Mouse (Mus musculus) skeletal muscle tissue, adult 2 months (tissue): ENCODE measurements around the gene Phactr2.
A peak's percentile ranks its signal among the peaks of the same experiment; 100 is the strongest.
"Not testable (repeated sequence)": the region's sequence is repeated elsewhere in the genome, so short reads cannot be mapped to it uniquely, and the experiment has no call there.

ENCODE experiments used
- DNase-seq: peaks from one replicate; pipeline ENCODE4 v3.0.0-alpha.2; 2012; ENCODE audit warnings: low read depth, low spot score

The Phactr2 gene

DNA sequence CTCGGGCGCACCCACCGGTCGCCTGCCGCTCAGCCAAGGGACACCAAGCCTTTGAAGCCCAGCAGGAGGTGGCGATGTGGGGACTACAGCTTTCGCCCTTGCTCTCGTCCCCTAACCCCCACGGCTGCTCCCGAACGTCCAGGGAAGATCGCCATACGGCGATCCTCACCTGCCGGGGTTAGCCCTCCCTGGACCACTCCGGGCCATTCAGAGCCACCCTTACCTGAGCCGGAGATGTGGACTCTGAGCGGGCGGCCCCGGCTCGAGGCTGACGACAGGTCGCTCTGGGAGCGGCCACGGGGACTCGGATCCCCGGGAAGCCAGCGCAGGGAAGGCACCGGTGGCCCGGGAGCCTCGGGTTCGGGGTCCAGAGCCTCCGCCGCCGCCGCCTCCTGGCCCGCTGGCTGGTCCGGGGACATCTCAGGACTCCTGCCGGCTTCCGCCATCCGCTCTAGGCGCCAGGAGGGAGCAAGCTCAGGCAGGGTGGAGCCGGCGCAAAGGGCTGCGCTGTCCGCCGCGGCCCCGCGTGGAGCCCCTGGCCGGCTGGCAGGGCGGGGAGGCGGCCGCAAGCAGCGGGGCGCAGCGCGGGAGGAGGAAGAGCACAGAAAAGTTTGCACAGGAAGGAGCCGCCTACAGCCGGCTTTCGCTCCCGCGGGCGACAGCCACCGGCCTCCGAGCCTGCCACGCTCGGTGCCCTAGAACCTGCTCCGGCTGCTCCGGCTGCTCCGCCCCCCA is at the start of gene Phactr2:
Gene Phactr2, minus strand, starts transcription at position 580 of the 735 bp plus-strand sequence.
- no peak for DNase-seq

GRCm38 (mm10) chr10:13521857-13522256 is 47.6 kb upstream of the Phactr2 start:
- DNase-seq = no peak

GRCm38 (mm10) chr10:13502371-13502770 is 28.2 kb upstream of the Phactr2 start:
- DNase-seq = no peak

DNA sequence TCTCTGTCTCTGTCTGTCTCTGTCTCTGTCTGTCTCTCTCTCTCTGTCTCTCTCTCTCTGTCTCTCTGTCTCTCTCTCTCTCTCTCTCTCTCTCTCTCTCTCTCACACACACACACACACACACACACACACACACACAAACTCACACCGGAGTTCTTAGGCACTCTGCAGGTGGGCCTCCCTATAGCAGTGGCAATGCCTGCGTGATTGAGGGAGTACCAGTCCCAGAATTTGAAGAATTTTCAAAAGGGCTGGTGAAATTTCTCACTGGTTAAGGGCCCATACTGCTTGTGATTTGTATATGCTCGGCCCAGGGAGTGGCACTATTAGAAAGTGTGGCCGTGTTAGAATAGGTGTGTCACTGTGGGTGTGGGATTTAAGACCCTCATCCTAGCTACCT is 27.3 kb upstream of the Phactr2 start:
- DNase-seq = not testable (repeated sequence)

- DNase-seq = peak; percentile 87
Measured at GRCm38 (mm10) chr10:13500938-13501496, 26.8 kb upstream of the Phactr2 start.

DNA sequence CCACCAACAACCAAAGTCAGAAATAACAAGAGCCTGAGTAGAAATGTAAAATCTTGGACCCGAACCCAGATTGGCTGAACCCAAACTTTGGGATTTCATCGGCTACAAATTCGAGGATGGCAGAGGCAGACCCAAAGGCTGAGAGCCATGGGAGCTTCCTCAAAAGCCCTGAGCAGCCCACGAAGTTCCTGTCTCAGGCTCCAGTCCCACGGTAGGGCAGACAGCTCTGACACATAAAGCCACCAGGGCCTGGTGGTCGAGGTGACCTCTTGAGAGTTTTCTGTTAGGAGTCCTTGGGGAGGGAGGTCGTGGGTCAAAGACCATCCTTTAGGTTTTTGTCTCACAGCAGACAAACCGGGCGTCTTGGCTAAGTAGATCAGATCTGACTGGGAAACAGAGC is 26.3 kb upstream of the Phactr2 start:
- DNase-seq = no peak

- DNase-seq = peak; percentile 11
Measured at GRCm38 (mm10) chr10:13499331-13499730, 25.1 kb upstream of the Phactr2 start, which contains the start of gene Fuca2. Gene Fuca2 (plus strand): TSS chr10:13499540.

- DNase-seq = no peak
Measured at GRCm38 (mm10) chr10:13496315-13496714, 22.1 kb upstream of the Phactr2 start.

- DNase-seq = no peak
Measured at GRCm38 (mm10) chr10:13493978-13494686, 19.9 kb upstream of the Phactr2 start.

GRCm38 (mm10) chr10:13489671-13490070 is 15.5 kb upstream of the Phactr2 start:
- DNase-seq = no peak

GRCm38 (mm10) chr10:13485958-13486357 is 11.7 kb upstream of the Phactr2 start:
- no peak for DNase-seq

DNA sequence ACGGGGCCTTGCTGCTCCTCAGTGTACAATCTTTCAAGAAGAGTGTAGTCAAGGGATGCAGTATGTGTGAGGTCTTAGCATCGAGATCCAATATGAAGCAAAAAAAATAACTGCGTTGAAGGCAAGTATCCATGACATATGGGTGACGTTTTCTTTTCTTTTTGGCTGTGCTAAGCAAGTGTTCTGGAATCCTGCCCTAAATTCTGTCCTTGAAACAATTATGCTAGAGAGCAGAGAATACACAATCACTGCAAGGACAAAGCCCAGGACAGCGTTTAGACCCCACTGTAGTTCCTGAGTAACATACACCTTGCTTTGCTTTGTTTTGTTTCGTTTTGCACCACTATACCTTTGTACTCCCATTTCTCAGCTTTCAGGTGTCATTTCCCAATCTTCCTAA is 5.1 kb upstream of the Phactr2 start:
- DNase-seq = no peak

- no peak for DNase-seq
Measured at GRCm38 (mm10) chr10:13475121-13475520, 909 bp upstream of the Phactr2 start.

GRCm38 (mm10) chr10:13474568-13474955 is 350 bp upstream of the Phactr2 start:
- DNase-seq = no peak

DNA sequence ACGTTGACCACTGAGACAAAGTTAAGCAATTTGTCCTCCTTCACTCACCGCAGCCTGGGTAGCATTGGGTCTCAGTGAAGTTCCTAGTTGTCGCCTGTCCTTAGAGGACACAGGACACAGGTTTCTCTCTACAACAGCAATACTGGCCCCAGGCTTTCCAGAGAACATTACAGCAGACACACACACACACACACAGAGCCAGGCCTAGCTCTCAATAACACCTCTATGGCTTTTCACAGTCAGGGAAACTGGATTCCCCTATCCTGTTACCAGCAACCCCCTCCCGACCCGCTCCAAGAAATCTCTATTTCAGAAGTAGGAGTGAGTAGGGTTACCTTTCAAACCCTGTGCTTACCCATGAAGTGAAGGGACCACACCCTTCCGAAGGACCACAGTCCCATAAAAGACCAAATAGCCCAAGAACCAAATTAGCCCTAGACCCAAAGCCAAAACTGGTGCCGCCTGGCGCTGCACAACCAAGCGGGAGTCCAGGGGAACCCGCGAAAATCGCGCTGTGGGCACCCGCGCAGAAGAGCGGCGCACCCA is 852 bp downstream of the Phactr2 start:
- no peak for DNase-seq

GRCm38 (mm10) chr10:13470236-13470635 is 4.0 kb downstream of the Phactr2 start:
- peak; percentile 5 for DNase-seq

- not testable (repeated sequence) for DNase-seq
Measured at GRCm38 (mm10) chr10:13468025-13468529, 6.1 kb downstream of the Phactr2 start.

DNA sequence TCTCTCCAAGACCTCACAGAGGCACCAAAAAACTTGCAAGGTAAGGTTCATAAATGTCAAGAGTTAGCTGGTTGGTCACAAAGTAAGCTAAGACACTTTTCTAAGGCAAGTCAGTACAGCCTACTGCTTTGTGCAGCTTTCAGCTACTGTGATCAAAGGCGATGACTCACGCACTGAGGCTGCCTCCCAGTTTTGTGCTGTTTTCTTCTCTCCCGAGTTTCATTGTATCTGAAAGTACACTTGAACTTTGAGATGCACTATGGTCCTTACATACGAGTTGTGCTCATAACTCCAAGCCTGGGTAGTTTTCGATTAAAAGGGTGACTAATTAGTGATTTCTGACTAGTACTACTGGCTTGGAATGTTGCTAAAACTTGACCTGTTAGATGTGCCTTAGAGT is 7.3 kb downstream of the Phactr2 start:
- DNase-seq = no peak

- not testable (repeated sequence) for DNase-seq
Measured at GRCm38 (mm10) chr10:13464295-13464694, 9.9 kb downstream of the Phactr2 start.

DNA sequence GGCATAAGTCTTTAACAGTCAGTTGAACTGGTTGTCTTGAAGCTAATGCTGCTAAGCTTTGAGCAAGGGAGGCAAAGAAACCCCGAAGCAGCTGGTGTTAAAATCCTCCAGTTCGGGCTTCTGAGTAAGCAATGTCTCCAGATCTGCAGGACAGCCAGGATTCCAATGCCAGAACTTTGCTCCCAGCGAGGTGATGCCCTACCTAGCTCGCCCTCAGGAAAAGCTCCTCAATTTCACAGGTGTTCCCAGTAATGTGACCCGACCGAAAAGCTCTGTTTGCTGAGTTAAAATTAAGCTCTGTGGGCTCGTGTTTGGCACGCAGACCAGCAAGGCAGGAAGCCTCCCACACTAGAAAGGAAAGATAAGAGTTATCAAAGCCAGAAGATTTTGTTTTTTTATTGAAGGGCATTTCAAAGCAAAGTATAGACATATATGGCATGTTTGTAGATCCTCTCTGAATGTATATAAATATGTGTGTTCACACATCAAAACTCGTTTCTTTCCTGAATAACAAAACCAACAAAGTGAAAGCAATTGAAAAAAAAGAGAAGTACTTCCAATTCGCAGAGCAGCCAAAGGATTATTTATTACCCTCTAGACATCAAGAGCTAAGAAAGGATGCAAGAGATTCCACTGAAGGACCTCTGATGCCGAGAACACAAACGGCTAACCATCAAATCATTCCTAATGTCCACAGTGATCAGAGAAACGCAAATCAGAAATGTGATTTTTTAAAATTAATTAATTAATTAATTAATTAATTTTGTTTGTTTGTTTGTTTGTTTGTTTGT is 20.8 kb downstream of the Phactr2 start:
- DNase-seq = no peak

GRCm38 (mm10) chr10:13451640-13452039 is 22.6 kb downstream of the Phactr2 start:
- DNase-seq = no peak
